Mouse (Mus musculus) adipocyte (in vitro differentiated cells): ENCODE measurements around the gene Gm27021.

Experiments used
- DNase-seq: peaks from one replicate; pipeline ENCODE4 v3.0.0-alpha.2; 2016; ENCODE audit warnings: low spot score

Gene Gm27021

GRCm38 (mm10) chr8:120565151-120565711 lies 102.6 kb downstream of the Gm27021 start:
- no peak for DNase-seq

- peak; percentile 74 for DNase-seq
Measured at GRCm38 (mm10) chr8:120563851-120564837, 103.7 kb downstream of the Gm27021 start.

- peak; percentile 17 for DNase-seq
Measured at GRCm38 (mm10) chr8:120563348-120563724, 104.5 kb downstream of the Gm27021 start.

- no peak for DNase-seq
Measured at GRCm38 (mm10) chr8:120562680-120563347, 105.1 kb downstream of the Gm27021 start.

- DNase-seq = no peak
Measured at GRCm38 (mm10) chr8:120561539-120562435, 106.1 kb downstream of the Gm27021 start.

- no peak for DNase-seq
Measured at GRCm38 (mm10) chr8:120560535-120560934, 107.3 kb downstream of the Gm27021 start.

GRCm38 (mm10) chr8:120559654-120560053 lies 108.2 kb downstream of the Gm27021 start:
- no peak for DNase-seq
